Mouse (Mus musculus) embryonic facial prominence, embryonic 11.5 days (tissue): ENCODE measurements around the gene Ryr1. TPM values are rescaled to one million over a fixed set of nuclear protein-coding genes. Genes with fewer than 3 reads are reported as not detected.

Experiments
- ATAC-seq: fragments of 200-750 bp; cut with Nextera tagmentation; replicated peaks from 2 replicates; pipeline ENCODE4 v1.8.0; 2017; ENCODE audit warnings: low read depth; ENCODE audit not compliant: insufficient number of reproducible peaks, low FRiP score, low TSS enrichment
- DNase-seq: peaks from one replicate; pipeline ENCODE4 v3.0.0-alpha.2; 2015; ENCODE audit warnings: low spot score
- H3K27ac ChIP-seq: fragments of 300-500 bp; sonication (generic); replicated peaks from 2 replicates; pipeline ENCODE4 v1.5.1; 2014; ENCODE audit warnings: mild to moderate bottlenecking, low read depth, low read length, control low read depth
- H3K27me3 ChIP-seq: fragments of 300-500 bp; sonication (generic); 2 replicates; pipeline ENCODE4 v1.6.1; 2014; ENCODE audit warnings: mild to moderate bottlenecking, low read length, moderate library complexity, mixed read lengths; ENCODE audit not compliant: control insufficient read depth, insufficient read depth
- H3K36me3 ChIP-seq: fragments of 300-500 bp; sonication (generic); replicated peaks from 2 replicates; pipeline ENCODE4 v1.6.1; 2014; ENCODE audit warnings: low read depth, mild to moderate bottlenecking, low read length, moderate library complexity, mixed read lengths; ENCODE audit not compliant: control insufficient read depth, insufficient read depth
- H3K4me1 ChIP-seq: fragments of 300-500 bp; sonication (generic); 2 replicates; pipeline ENCODE4 v1.6.1; 2014; ENCODE audit warnings: low read length, mixed read lengths; ENCODE audit not compliant: control insufficient read depth, insufficient read depth
- H3K4me2 ChIP-seq: fragments of 300-500 bp; sonication (generic); 2 replicates; pipeline ENCODE4 v1.6.1; 2014; ENCODE audit warnings: low read depth, mild to moderate bottlenecking, control low read depth, low read length, moderate library complexity
- H3K4me3 ChIP-seq: fragments of 300-500 bp; sonication (generic); 2 replicates; pipeline ENCODE4 v1.5.1; 2014; ENCODE audit warnings: low read depth, low read length, control low read depth
- H3K9ac ChIP-seq: fragments of 300-500 bp; sonication (generic); replicated peaks from 2 replicates; pipeline ENCODE4 v1.6.1; 2014; ENCODE audit warnings: mild to moderate bottlenecking, control low read depth, low read length
- H3K9me3 ChIP-seq: fragments of 300-500 bp; sonication (generic); replicated peaks from 2 replicates; pipeline ENCODE4 v1.6.1; 2016; ENCODE audit warnings: mild to moderate bottlenecking, low read length, inconsistent platforms, mixed read lengths; ENCODE audit not compliant: control insufficient read depth
- WGBS: fragments of 180-500 bp; shearing (Covaris S2); extraction: QIAGEN DNeasy Blood & Tissue Kit; methylation state at CpG from one replicate; pipeline ENCODE4 v1.1.7; 2014; 5-methylcytosine and 5-hydroxymethylcytosine counted together
- polyA plus RNA-seq: library from polyadenylated mRNA; unstranded; fragments of >200 nt; fragmentation: Nextera tagmentation; extraction: Ambion mirVana; gene quantifications from 2 replicates; pipeline ENCODE4 v1.2.1, GENCODE M21; 2014

Gene Ryr1
- polyA plus RNA-seq, 1 experiment from 2014 or later, result 0.98 TPM

GRCm38 (mm10) chr7:29134693-29135386 lies 9.9 kb upstream of the Ryr1 start, which contains the start of gene Rasgrp4:
Gene Rasgrp4 (plus strand): TSS chr7:29134851.
- H3K9ac ChIP-seq, result peak within 1 kb of the TSS; percentile 28
- 0% methylated on average over 12 of the region's 20 CpGs for WGBS
- H3K4me3 ChIP-seq, result peak within 1 kb of the TSS; percentile 26
- peak; percentile 42; the same call in 1 of the 2 replicates for ATAC-seq
- H3K36me3 ChIP-seq, result no peaks in the 10 kb centered on the region
- DNase-seq, result peak; percentile 66
- no peaks in the 10 kb centered on the region for H3K27me3 ChIP-seq
- peak within 1 kb of the TSS; percentile 70 for H3K4me2 ChIP-seq
- H3K4me1 ChIP-seq, result no peaks in the 10 kb centered on the region; the same call in 1 of the 2 replicates
- no peaks in the 10 kb centered on the region for H3K9me3 ChIP-seq
- H3K27ac ChIP-seq, result no peak within 1 kb of the TSS

- peak overlapping the region; percentile 70 for H3K4me2 ChIP-seq
- H3K36me3 ChIP-seq, result no peaks in the 10 kb centered on the region
- DNase-seq, result peak; percentile 34
- no peaks in the 10 kb centered on the region for H3K27me3 ChIP-seq
- WGBS, result 3% methylated on average over 3 of the region's 4 CpGs
- no peaks in the 10 kb centered on the region; the same call in 1 of the 2 replicates for H3K4me1 ChIP-seq
- H3K4me3 ChIP-seq, result peak overlapping the region; percentile 26
- no peak for ATAC-seq
- H3K9me3 ChIP-seq, result no peaks in the 10 kb centered on the region
- no peak overlapping the region for H3K27ac ChIP-seq
- H3K9ac ChIP-seq, result peak overlapping the region; percentile 28; the same call in 1 of the 2 replicates
Measured at GRCm38 (mm10) chr7:29134230-29134629, 9.3 kb upstream of the Ryr1 start.

- Histone ChIP-seq H3K27ac (no peak overlapping the region), H3K9ac (no peak overlapping the region), H3K4me2 (no peak overlapping the region), H3K4me1 (no peaks in the 10 kb centered on the region; the same call in 1 of the 2 replicates), H3K4me3 (no peak overlapping the region), H3K36me3 (no peaks in the 10 kb centered on the region), H3K9me3 (no peaks in the 10 kb centered on the region), H3K27me3 (no peaks in the 10 kb centered on the region)
- DNase-seq (peak; percentile 33), ATAC-seq (no peak)
- WGBS, result 45% methylated on average over 2 of the region's 2 CpGs
Measured at GRCm38 (mm10) chr7:29128725-29129124, 3.7 kb upstream of the Ryr1 start.

- Histone ChIP-seq H3K9ac (no peak overlapping the region), H3K36me3 (no peaks in the 10 kb centered on the region), H3K9me3 (no peaks in the 10 kb centered on the region), H3K27me3 (no peaks in the 10 kb centered on the region), H3K4me2 (no peak overlapping the region), H3K4me1 (no peaks in the 10 kb centered on the region; the same call in 1 of the 2 replicates), H3K27ac (no peak overlapping the region), H3K4me3 (no peak overlapping the region)
- ATAC-seq (no peak), DNase-seq (peak; percentile 78)
- WGBS, result 27% methylated on average over 7 of the region's 7 CpGs
Measured at GRCm38 (mm10) chr7:29126173-29126915, 1.4 kb upstream of the Ryr1 start.

- Histone ChIP-seq H3K4me1 (no peaks in the 10 kb centered on the region; the same call in 1 of the 2 replicates), H3K27ac (no peak overlapping the region), H3K9me3 (no peaks in the 10 kb centered on the region), H3K9ac (no peak overlapping the region), H3K4me3 (no peak overlapping the region; the same call in 1 of the 2 replicates), H3K36me3 (no peaks in the 10 kb centered on the region), H3K4me2 (no peak overlapping the region; the same call in 1 of the 2 replicates), H3K27me3 (no peaks in the 10 kb centered on the region)
- DNase-seq, result no peak
- ATAC-seq, result no peak
- WGBS, result 54% methylated on average over 5 of the region's 5 CpGs
Measured at GRCm38 (mm10) chr7:29123531-29124358, 1.2 kb downstream of the Ryr1 start.

- 91% methylated on average over 9 of the region's 9 CpGs for whole genome bisulfite sequencing
Measured at GRCm38 (mm10) chr7:29122821-29123220, 2.2 kb downstream of the Ryr1 start.

GRCm38 (mm10) chr7:29119526-29119925 lies 5.5 kb downstream of the Ryr1 start:
- Histone ChIP-seq H3K27ac (no peak overlapping the region), H3K36me3 (no peaks in the 10 kb centered on the region), H3K4me1 (no peaks in the 10 kb centered on the region; the same call in 1 of the 2 replicates), H3K4me2 (no peak overlapping the region), H3K4me3 (no peak overlapping the region), H3K9me3 (no peaks in the 10 kb centered on the region), H3K27me3 (no peaks in the 10 kb centered on the region), H3K9ac (no peak overlapping the region)
- WGBS, result 69% methylated on average over 1 of the region's 1 CpGs
- ATAC-seq, result no peak
- DNase-seq, result no peak

More at GRCm38 (mm10) chr7:29122821-29123220, 2.2 kb downstream of the Ryr1 start:
- Histone ChIP-seq H3K9me3 (no peaks in the 10 kb centered on the region), H3K4me2 (no peak overlapping the region), H3K27ac (no peak overlapping the region), H3K36me3 (no peaks in the 10 kb centered on the region), H3K4me3 (no peak overlapping the region), H3K27me3 (no peaks in the 10 kb centered on the region), H3K4me1 (no peaks in the 10 kb centered on the region; the same call in 1 of the 2 replicates), H3K9ac (no peak overlapping the region)
- no peak for ATAC-seq
- DNase-seq, result no peak
